Mouse (Mus musculus): ENCODE measurements around the gene Anxa11. TPM values are rescaled to one million over a fixed set of nuclear protein-coding genes. Genes with fewer than 3 reads are reported as not detected.
"Not testable (repeated sequence)": the region's sequence is repeated elsewhere in the genome, so short reads cannot be mapped to it uniquely, and the experiment has no call there.

The Anxa11 gene
- total RNA-seq (2021): 10 to 100 TPM; 90.7 to 93.7 TPM
- long read RNA-seq, experiment 1, transcript Anxa11-201 (15 exons, 2,394 nt): major isoform, 52 of 72 reads
- long read RNA-seq, experiment 1, partial matches to known transcripts: 12 of 72 reads
- long read RNA-seq, experiment 1, other reads (novel, unspliced or antisense): 8 of 72 reads
- long read RNA-seq, experiment 2, transcript Anxa11-201 (15 exons, 2,394 nt): major isoform, 61 of 77 reads
- long read RNA-seq, experiment 2, partial matches to known transcripts: 8 of 77 reads
- long read RNA-seq, experiment 2, other reads (novel, unspliced or antisense): 8 of 77 reads

- DNase-seq: peak; percentile 82 to 85
- intact Hi-C loops (cut with DNase I): no loop called here
Observed at GRCm38 (mm10) chr14:25841991-25842687, at the start of gene Anxa11. Anxa11 (plus strand) TSS chr14:25842156.

DNA sequence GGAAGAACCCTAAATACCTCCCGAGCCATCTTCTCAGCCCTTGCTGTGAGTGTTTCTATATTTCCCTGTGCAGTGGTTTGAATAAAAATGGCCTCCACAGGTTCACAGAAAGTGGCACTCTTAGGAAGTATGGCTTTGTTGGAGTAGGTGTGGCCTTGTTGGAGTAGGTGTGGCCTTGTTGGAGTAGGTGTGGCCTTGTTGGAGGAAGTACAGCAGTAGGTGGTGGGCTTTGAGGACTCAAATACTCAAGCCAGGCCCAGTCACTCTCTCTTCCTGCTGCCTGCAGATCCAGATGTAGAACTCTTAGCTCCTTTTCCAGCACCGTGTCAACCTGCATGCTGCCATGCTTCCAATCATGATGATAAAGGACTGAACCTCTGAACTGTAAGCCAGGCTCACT, 47.6 kb upstream of the Anxa11 start:
- no peak for DNase-seq
- intact Hi-C loops (cut with DNase I): no loop called here

GRCm38 (mm10) chr14:25795067-25795466, 46.9 kb upstream of the Anxa11 start:
- intact Hi-C loops (cut with DNase I): no loop called here

GRCm38 (mm10) chr14:25795561-25796174, 46.3 kb upstream of the Anxa11 start:
- DNase-seq: peak; percentile 69 to 86
- intact Hi-C loops (cut with DNase I): no loop called here

More at GRCm38 (mm10) chr14:25795067-25795466, 46.9 kb upstream of the Anxa11 start:
- DNase-seq: no peak

GRCm38 (mm10) chr14:25796619-25797018, 45.3 kb upstream of the Anxa11 start:
- intact Hi-C loops (cut with DNase I): no loop called here
- DNase-seq: peak in 1 of 2 experiments; percentile 51

GRCm38 (mm10) chr14:25800166-25800960, 41.6 kb upstream of the Anxa11 start:
- intact Hi-C loops (cut with DNase I): loop anchor here (2.0 to 5.0 kb wide), 2 partner anchors 54 to 153 kb away; no protein-coding TSS in a partner anchor
- peak; percentile 91 to 92 for DNase-seq

DNA sequence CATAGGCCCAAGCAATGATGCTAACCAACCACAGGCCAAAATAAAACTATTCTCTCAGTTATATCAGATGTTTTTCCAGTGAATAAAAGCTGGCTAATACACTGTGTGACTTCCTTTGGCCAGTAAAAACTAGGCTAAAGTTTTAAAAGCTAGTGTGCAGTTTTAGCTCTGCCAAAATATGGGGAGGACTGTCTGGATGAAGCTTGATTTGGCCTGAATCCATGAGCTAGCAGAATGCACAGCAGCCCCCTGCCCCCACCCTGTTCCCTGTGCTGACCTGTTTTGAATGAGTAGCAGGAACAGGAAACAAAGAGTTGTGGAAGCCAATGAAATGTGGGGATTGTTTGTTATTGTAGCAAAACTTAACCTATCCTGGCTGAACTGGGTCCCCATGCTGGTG, 39.4 kb upstream of the Anxa11 start:
- no peak for DNase-seq
- intact Hi-C loops (cut with DNase I): loop anchor here (5.0 kb wide), 1 partner anchor 155 kb away; no protein-coding TSS in a partner anchor

- intact Hi-C loops (cut with DNase I): loop anchor here (5.0 kb wide), 1 partner anchor 156 kb away; no protein-coding TSS in a partner anchor
Observed at GRCm38 (mm10) chr14:25803246-25803809, 38.6 kb upstream of the Anxa11 start.

GRCm38 (mm10) chr14:25805871-25806270, 36.1 kb upstream of the Anxa11 start:
- intact Hi-C loops (cut with DNase I): no loop called here
- DNase-seq: peak; percentile 73 to 83

More at GRCm38 (mm10) chr14:25803246-25803809, 38.6 kb upstream of the Anxa11 start:
- no peak for DNase-seq

DNA sequence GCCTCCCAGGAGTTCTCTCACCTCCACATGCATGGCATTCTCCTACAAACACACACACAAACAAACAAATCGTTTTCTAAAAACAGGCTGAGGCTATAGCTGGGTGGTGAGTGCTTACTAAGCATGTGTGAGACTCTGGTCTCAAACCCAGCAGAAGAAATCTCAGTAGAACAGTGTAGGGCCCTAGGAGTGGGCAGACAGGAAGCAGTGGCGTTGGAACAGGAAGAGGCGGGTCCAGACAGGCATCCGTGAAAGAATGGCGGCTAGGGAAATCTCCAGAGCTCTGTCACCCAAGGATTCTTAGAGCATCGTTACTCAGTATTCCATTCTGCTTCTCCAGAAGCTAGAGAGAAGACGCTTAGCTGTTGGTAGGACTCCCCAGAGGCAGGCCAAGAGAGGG, 35.4 kb upstream of the Anxa11 start:
- intact Hi-C loops (cut with DNase I): no loop called here
- no peak for DNase-seq

- intact Hi-C loops (cut with DNase I): loop anchor here (10.0 kb wide), 1 partner anchor 64 kb away; no protein-coding TSS in a partner anchor
- DNase-seq: not testable (repeated sequence)
Observed at GRCm38 (mm10) chr14:25811026-25811425, 30.9 kb upstream of the Anxa11 start.

- intact Hi-C loops (cut with DNase I): loop anchor here (10.0 kb wide), 1 partner anchor 61 kb away; no protein-coding TSS in a partner anchor
Observed at GRCm38 (mm10) chr14:25814140-25814539, 27.8 kb upstream of the Anxa11 start.

GRCm38 (mm10) chr14:25816416-25816815, 25.5 kb upstream of the Anxa11 start:
- peak; percentile 63 to 67 for DNase-seq
- intact Hi-C loops (cut with DNase I): loop anchor here (2.0 to 10.0 kb wide), 2 partner anchors 14 to 58 kb away; no protein-coding TSS in a partner anchor

More at GRCm38 (mm10) chr14:25814140-25814539, 27.8 kb upstream of the Anxa11 start:
- no peak for DNase-seq

GRCm38 (mm10) chr14:25822584-25822983, 19.4 kb upstream of the Anxa11 start:
- DNase-seq: no peak
- intact Hi-C loops (cut with DNase I): no loop called here

- DNase-seq: no peak
- intact Hi-C loops (cut with DNase I): no loop called here
Observed at GRCm38 (mm10) chr14:25824995-25825394, 17.0 kb upstream of the Anxa11 start.

- DNase-seq: no peak
- intact Hi-C loops (cut with DNase I): no loop called here
Observed at GRCm38 (mm10) chr14:25825880-25826626, 15.9 kb upstream of the Anxa11 start.

DNA sequence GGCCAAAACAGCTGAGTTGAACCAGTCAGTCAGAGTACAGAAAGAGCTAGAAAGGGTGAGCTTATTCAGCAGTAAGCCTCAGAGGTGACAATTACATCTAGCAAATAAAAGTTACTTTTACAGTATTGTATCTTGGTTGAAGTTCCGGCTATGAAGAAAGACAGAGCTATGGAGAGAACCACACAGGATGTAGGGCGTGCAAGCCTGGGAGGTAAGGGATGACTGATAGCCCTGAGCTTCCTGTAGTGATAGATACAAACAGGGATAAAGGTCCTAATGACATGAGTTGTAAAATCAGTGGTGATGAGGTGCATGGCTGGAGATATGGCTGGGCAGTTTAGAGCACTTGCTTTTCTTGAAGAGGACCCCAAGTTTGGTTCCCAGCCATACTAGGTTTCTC, 15.1 kb upstream of the Anxa11 start:
- DNase-seq: no peak
- intact Hi-C loops (cut with DNase I): no loop called here

GRCm38 (mm10) chr14:25831332-25831731, 10.6 kb upstream of the Anxa11 start:
- no peak for DNase-seq
- intact Hi-C loops (cut with DNase I): loop anchor here (2.0 kb wide), 1 partner anchor 15 kb away; no protein-coding TSS in a partner anchor

- intact Hi-C loops (cut with DNase I): no loop called here
- peak; percentile 56 for DNase-seq
Observed at GRCm38 (mm10) chr14:25832301-25832700, 9.7 kb upstream of the Anxa11 start.

All from gastrocnemius, postnatal 36 days (tissue).